Mouse (Mus musculus) small intestine, adult 2 months (tissue): Measurements from ENCODE around the gene Atxn10.

ENCODE experiments used
- CTCF ChIP-seq: fragments of 200-500 bp; IDR thresholded peaks from 2 replicates; pipeline ENCODE4 v1.5.1; 2012; ENCODE audit warnings: low read depth, mild to moderate bottlenecking, control low read depth, inconsistent platforms, low read length, moderate library complexity, mixed read lengths; ENCODE audit not compliant: insufficient replicate concordance, insufficient read length; ENCODE audit errors: extremely low read depth
- POLR2A ChIP-seq: fragments of 200-500 bp; IDR thresholded peaks from 2 replicates; pipeline ENCODE4 v1.6.1; 2012; ENCODE audit warnings: low read depth, mild to moderate bottlenecking, control low read depth, inconsistent platforms, low read length, moderate library complexity

DNA sequence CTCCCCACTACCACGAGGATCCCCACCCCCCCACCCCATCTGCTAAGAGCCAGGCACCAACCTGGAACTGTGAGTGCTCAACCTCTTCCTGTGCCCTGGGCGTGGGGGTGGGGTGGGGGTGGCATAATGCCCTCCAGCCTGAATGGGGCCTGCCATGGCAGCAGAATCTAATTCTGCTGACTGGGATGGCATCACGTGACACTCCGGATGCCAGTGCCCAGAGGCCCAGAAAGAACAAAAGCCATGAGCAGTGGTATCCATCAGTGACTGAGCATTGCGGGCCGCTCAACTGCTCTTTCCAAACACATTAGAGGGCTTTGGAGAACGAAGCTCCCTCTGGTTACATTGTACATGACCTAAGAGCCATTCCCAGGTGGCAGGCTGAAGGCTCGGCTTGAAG, 167.1 kb downstream of the Atxn10 start, which contains the start of gene 7530416G11Rik:
- TF ChIP-seq CTCF, result no peak
- TF ChIP-seq POLR2A, result no peak
